Mouse (Mus musculus) lung, adult 2 months (tissue): ENCODE measurements around the gene Usp2. TPM values are rescaled to one million over a fixed set of nuclear protein-coding genes. Genes with fewer than 3 reads are reported as not detected.

Source experiments
- DNase-seq: peaks from one replicate; pipeline ENCODE4 v3.0.0; 2022
- H3K4me1 ChIP-seq: fragments of 200-500 bp; 2 replicates; pipeline ENCODE4 v1.6.1; 2011; ENCODE audit warnings: low read length; ENCODE audit not compliant: control insufficient read depth, insufficient read depth
- H3K4me3 ChIP-seq: fragments of 200-500 bp; replicated peaks from 2 replicates; pipeline ENCODE3; 2011; ENCODE audit warnings: low read depth, mild to moderate bottlenecking, control low read depth, low read length; ENCODE audit errors: extremely low read depth
- CTCF ChIP-seq: fragments of 200-500 bp; IDR thresholded peaks from 2 replicates; pipeline ENCODE4 v1.5.1; 2011; ENCODE audit warnings: mild to moderate bottlenecking, low read length, control low read depth; ENCODE audit not compliant: insufficient read depth
- POLR2A ChIP-seq: fragments of 200-500 bp; IDR thresholded peaks from 2 replicates; pipeline ENCODE4 v1.6.1; 2011; ENCODE audit warnings: low read depth, mild to moderate bottlenecking, control low read depth, low read length, borderline replicate concordance; ENCODE audit errors: extremely low read depth
- WGBS: fragments of 180-500 bp; shearing (Covaris S2); methylation state at CpG from one replicate; pipeline ENCODE4 v1.1.7; 2018; 5-methylcytosine and 5-hydroxymethylcytosine counted together
- polyA plus RNA-seq: library from polyadenylated mRNA; depleted of rRNA; stranded (reverse); fragments of >200 nt; gene quantifications from 2 replicates; pipeline ENCODE4 v1.2.3, GENCODE M21; 2012

The Usp2 gene
- polyA plus RNA-seq, 1 experiment, result 5.7 TPM

DNA sequence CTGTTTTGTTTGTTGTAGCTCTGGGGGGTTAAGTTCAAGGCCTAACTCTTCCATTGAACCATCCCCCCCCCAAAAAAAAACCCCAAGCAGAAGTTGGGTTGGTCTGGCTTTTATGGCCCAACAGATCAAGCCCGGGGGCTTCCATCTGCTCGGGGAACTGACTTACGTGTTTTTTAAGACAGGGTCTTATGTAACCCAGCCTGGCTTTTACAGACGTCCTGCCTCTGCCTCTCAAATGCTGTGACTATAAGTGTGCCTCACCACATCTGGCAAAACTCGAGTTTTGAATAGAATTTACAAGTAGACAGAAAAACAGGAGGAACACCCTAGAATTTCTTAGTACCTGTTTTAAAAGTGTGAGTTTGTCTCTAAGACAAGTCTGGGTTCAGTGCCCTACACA, 14.8 kb downstream of the Usp2 start:
- WGBS, result 84% methylated on average over 5 of the region's 5 CpGs
- Histone ChIP-seq H3K4me3 (no peak overlapping the region), H3K4me1 (peaks cover 16% of the 10 kb centered on the region)
- no peak for TF ChIP-seq POLR2A
- no peak for TF ChIP-seq CTCF
- DNase-seq, result no peak

DNA sequence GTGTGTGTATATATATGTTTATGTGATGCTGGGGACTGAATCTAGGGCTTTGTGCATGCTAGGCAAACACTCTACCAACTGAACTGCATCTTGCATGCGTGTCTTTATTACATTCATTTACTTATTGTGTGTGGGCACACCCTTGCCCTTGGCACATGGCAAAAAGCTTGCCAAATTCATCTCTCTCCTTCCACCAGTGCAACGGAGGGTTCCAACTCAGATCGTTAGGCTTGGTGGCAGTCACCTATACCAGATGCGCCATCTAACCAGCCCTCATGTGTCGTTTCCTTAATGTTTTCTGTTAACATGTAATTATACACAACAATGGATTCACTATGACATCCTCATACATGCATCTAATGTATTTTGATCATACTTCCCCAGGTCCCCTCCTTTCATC, 15.4 kb downstream of the Usp2 start:
- 92% methylated on average over 5 of the region's 5 CpGs for WGBS
- TF ChIP-seq POLR2A (no peak), CTCF (no peak)
- Histone ChIP-seq H3K4me1 (peaks cover 16% of the 10 kb centered on the region), H3K4me3 (no peak overlapping the region)
- DNase-seq, result no peak

DNA sequence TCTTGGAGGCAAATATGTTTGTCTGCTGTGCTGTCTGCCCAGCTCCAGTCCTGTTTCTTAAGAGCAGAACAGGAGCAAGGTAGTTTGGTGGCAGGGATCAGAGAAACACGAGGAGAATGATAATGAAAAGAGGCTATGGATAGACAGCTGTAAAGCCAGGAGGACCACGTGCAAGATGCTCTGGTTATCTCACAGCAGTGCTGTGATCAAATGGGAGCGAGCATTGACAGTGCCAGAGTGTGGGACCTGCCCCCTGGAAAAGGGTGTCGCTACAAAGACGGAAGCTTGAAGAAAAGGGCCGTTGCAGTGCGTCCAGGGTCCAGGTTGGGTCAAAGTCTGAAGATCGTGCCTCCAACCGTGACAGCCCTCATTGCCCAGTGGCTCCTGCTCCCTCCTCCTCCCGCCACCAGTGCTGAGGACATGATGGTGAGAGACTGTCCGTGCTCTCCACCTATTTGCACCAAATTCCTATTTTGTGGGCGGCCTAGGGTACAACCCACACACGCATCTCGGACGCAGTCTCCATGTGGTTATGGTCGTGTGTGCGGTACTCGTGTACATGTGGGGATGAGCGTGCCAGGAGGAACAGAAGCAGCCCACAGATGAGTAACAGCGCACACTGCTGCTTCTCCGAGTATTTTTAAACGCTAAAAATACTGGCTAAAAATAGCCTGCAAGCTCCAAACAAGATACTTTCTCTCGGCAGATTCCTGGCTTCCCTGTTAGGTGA, 16.7 kb downstream of the Usp2 start:
- no peak for DNase-seq
- WGBS, result 22% methylated on average over 23 of the region's 23 CpGs

GRCm38 (mm10) chr9:44084236-44084635, 17.4 kb downstream of the Usp2 start:
- peaks cover 12% of the 10 kb centered on the region for H3K4me1 ChIP-seq
- no peak for TF ChIP-seq CTCF
- no peak for TF ChIP-seq POLR2A
- no peak for DNase-seq
- 3% methylated on average over 14 of the region's 14 CpGs for WGBS
- peak overlapping the region; percentile 40 for H3K4me3 ChIP-seq

More for the DNA sequence above, 16.7 kb downstream of the Usp2 start:
- TF ChIP-seq CTCF (no peak), POLR2A (no peak)
- H3K4me3 ChIP-seq, result no peak overlapping the region
- H3K4me1 ChIP-seq, result peaks cover 14% of the 10 kb centered on the region

- peak overlapping the region; percentile 59 for H3K4me3 ChIP-seq
- DNase-seq, result peak; percentile 96
- WGBS, result under 1% methylated on average over 62 of the region's 62 CpGs
- peaks cover 12% of the 10 kb centered on the region for H3K4me1 ChIP-seq
- TF ChIP-seq POLR2A (peak; percentile 77), CTCF (no peak)
Observed at GRCm38 (mm10) chr9:44084659-44085229, 17.9 kb downstream of the Usp2 start.

- Histone ChIP-seq H3K4me1 (peaks cover 12% of the 10 kb centered on the region), H3K4me3 (peak overlapping the region; percentile 59)
- DNase-seq, result no peak
- 9% methylated on average over 10 of the region's 10 CpGs for WGBS
- TF ChIP-seq POLR2A, result no peak
- no peak for TF ChIP-seq CTCF
Observed at GRCm38 (mm10) chr9:44085276-44085675, 18.5 kb downstream of the Usp2 start.

DNA sequence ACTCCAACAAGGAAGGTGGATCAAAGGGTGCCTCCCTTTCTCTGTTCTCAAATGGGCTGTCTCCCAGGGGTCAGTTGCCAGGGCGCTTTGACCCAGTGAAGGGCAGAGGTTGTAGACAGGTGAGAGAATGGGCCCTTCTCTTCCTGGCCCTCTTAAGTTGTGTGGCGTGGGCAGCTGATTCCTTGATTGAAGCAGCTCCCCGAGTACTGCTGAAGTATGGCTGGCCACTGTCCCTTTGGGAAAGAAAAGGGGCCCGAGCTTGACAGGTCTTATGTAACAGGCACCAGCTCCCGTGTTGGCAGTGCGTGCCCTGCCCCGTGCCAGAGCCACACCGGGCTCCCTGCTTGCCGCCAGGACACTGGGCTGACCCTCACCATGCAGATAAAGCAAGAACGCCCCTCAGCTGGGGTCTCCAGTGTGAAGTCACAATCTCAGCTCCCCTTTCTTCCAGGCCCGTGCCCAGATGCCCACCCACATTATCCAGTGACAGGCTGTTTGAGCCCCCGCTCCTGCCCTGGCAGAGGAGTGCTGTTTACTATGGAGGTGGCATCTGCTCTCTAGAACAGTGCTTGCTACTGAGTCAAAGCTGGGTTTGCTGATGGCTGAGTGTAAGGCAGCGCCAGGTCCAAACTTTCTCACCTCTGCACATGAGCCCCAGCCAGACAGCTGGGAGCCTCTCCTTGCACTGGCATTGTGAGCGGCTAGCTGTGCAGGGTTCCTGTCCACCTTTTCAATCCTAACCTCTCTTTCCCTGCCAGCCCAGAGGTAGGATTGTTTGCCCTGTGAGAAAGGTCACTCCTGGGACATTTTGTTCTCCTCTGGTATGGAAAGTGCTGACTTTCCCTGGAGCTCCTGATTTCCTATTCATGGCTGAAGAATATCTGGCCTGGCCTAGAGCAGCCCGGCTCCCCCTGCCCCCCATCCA, 19.2 kb downstream of the Usp2 start:
- DNase-seq, result no peak
- H3K4me1 ChIP-seq, result peaks cover 12% of the 10 kb centered on the region
- H3K4me3 ChIP-seq, result peak overlapping the region; percentile 46
- 60% methylated on average over 15 of the region's 15 CpGs for WGBS
- peak; percentile 14; the same call in 1 of the 2 replicates for TF ChIP-seq POLR2A
- TF ChIP-seq CTCF, result no peak

DNA sequence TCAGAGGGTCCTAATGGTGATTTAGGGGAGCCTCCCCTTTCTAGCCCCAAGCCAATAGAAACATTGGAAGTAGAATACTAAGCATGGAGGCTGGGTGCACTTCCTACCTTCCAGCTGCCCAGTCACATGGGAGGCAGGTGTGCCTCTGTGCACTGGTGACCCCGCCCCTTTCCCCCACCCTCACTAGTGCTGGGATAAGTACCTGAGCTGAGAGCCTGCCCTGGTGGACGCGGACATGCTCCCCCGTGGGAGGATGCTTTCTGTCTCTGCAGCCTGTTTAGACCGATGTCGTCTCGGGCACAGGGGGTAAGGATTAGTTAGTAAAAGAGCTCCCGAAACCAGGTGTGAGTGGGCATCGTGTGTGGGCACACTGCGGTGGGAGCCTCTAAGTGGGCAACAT, 20.1 kb downstream of the Usp2 start:
- Histone ChIP-seq H3K4me1 (peaks cover 12% of the 10 kb centered on the region), H3K4me3 (no peak overlapping the region)
- no peak for DNase-seq
- no peak for TF ChIP-seq POLR2A
- no peak for TF ChIP-seq CTCF
- 68% methylated on average over 10 of the region's 10 CpGs for WGBS

GRCm38 (mm10) chr9:44087761-44088455, 21.1 kb downstream of the Usp2 start:
- TF ChIP-seq POLR2A (no peak), CTCF (no peak)
- WGBS, result 32% methylated on average over 15 of the region's 15 CpGs
- Histone ChIP-seq H3K4me1 (peaks cover 12% of the 10 kb centered on the region), H3K4me3 (no peak overlapping the region)
- no peak for DNase-seq
